18 mouse cellular contexts compared by ENCODE assay signal in the genomic region with DNA sequence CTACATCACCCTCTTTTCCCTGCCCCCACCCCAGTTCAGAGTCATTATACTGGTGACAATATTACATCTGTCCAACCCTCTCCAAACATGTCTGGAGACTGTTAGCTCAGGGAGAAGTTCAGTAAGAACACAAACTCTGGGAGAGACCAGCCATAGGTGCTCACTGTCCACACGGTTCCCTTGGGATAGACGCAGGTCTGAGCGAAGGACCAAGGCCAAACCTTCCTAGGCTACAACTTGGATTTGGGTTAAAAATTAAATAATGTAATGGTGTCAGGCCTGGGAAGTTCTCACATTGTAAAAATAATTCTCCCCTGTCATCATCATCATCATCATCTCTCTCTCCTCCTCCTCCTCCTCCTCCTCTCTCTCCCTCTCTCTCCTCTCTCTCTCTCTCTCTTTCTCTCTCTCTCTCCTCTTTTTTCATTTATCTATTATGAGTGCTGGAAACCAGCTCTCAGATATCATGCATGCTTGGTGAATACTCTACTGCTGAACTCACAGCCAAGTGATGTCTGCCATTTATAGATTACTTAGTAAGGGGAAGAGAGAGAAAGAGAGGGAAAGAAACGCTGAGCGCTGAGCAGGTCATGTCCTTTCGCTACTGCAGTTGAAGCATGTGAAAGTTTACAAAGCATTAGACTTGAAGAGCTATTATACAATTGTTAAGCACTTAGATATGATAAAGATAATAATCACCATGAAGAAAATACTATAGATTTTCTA.
"Had no signal": no experiment of that assay in that cellular context is flagged by ENCODE, and none has a peak within 500 bp of the region (broad histone marks: within the 10 kb centered on the region; RNA-seq: fewer than 3 reads in every experiment).

No protein-coding gene starts in this region.

- H3K9me3 ChIP-seq: midbrain, embryonic 10.5 days; midbrain, embryonic 12.5 days; neural tube, embryonic 13.5 days; neural tube, embryonic 15.5 days had no signal

- H3K9ac ChIP-seq: lung, embryonic 14.5 days; midbrain, embryonic 12.5 days; neural tube, embryonic 13.5 days; neural tube, embryonic 15.5 days had no signal

- ATAC-seq: midbrain, embryonic 16.5 days had no signal

- H3K27ac ChIP-seq: midbrain, embryonic 10.5 days; midbrain, embryonic 12.5 days; neural tube, embryonic 13.5 days; neural tube, embryonic 15.5 days had no signal

- H3K27me3 ChIP-seq: midbrain, embryonic 12.5 days; neural tube, embryonic 13.5 days; neural tube, embryonic 15.5 days had no signal

- H3K36me3 ChIP-seq: midbrain, embryonic 10.5 days; midbrain, embryonic 12.5 days; neural tube, embryonic 13.5 days; neural tube, embryonic 15.5 days had no signal

- H3K4me3 ChIP-seq: midbrain, embryonic 10.5 days; midbrain, embryonic 12.5 days; myocyte; neural tube, embryonic 13.5 days; neural tube, embryonic 15.5 days had no signal

- DNase-seq: lung, embryonic 14.5 days; lung, postnatal 10 days; lung, postnatal 4 days; midbrain, embryonic 14.5 days; retina, postnatal 1 day; right cerebral cortex, adult 18-20 months; right cerebral cortex, postnatal 25 days; right cerebral cortex, postnatal 4 days; spleen, adult 18-20 months; thymus, adult 18-20 months; thymus, postnatal 14 days; thymus, postnatal 36 days had no signal

- H3K4me2 ChIP-seq: lung, embryonic 14.5 days; midbrain, embryonic 12.5 days; neural tube, embryonic 13.5 days; neural tube, embryonic 15.5 days had no signal
